Mouse (Mus musculus) brain, embryonic 14.5 days (tissue): ENCODE measurements around the gene Ctsk.

Experiments
- CTCF ChIP-seq: fragments of 200-500 bp; IDR thresholded peaks from 2 replicates; pipeline ENCODE4 v1.5.1; 2012; ENCODE audit warnings: inconsistent platforms, mild to moderate bottlenecking, moderate library complexity, borderline replicate concordance; ENCODE audit not compliant: insufficient read depth, insufficient read length; ENCODE audit errors: extremely low read depth
- POLR2A ChIP-seq: fragments of 200-500 bp; IDR thresholded peaks from 2 replicates; pipeline ENCODE4 v1.6.1; 2012; ENCODE audit warnings: mild to moderate bottlenecking, inconsistent platforms, borderline replicate concordance; ENCODE audit not compliant: poor library complexity, insufficient read depth, insufficient read length, severe bottlenecking; ENCODE audit errors: extremely low read depth

DNA sequence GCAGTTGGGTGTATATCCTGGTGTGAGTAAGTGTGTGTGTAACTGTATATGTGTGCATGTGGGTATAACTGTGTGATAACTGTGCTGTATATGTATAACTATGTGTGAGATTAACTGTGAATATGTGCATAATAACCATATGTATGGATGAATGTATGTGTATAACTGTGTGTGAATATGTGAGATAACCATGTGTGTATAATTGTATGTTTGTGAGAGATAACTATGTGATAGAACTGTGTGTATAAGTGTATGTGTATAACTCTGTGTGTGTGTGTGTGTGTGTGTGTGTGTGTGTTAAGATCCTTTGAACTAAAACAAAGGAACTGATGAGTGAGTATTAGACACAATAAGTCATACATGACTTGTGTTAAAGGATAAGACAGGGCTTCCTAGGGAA, 27.1 kb downstream of the Ctsk start:
- TF ChIP-seq CTCF (no peak), POLR2A (no peak)
